Mouse (Mus musculus) lung, postnatal 25 days (tissue): ENCODE measurements around the gene Phospho1.

ENCODE experiments used
- DNase-seq: peaks from one replicate; pipeline ENCODE4 v3.0.0; 2022; ENCODE audit warnings: low spot score

Phospho1 gene

DNA sequence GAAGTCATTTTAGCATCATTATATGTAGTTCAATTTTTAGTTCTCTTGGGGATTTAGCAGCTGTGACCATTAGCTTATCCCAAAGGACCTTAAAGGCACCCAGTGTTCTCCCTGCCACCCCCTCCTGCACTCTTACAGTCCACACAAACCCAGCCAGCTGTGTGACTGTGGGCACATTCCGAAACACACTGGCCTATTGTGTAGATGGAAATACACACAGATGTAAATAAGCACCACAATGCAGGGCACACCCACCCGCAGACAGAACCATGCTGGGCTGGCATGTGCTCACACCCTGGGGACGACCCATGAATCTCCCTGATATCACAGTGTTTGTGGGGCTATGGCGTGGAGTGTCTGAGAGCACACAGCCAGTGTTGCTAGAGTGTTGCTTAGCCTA, 12.1 kb upstream of the Phospho1 start:
- DNase-seq: no peak

GRCm38 (mm10) chr11:95814101-95814500, 10.2 kb upstream of the Phospho1 start:
- DNase-seq: no peak

- DNase-seq: no peak
These were observed 9.4 kb upstream of the Phospho1 start for GRCm38 (mm10) chr11:95814857-95815256.

DNA sequence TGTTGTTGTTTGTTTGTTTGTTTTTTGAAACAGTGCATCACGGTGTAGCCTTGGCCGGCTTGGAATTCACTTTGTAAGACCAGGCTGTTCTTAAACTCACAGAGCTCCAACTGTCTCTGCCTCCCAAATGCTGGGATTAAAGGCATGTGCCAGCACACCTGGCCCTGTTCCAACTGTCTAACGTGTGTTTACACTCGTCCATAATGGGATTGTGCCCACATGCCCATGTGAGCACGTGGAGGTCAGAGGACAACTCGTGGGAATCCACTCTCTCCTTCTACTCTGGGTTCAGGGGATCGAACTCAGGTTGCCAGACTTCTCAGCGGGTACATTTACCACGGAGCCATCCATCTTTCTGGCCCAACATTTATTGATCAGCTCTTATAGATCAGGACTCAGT, 8.9 kb upstream of the Phospho1 start:
- no peak for DNase-seq

DNA sequence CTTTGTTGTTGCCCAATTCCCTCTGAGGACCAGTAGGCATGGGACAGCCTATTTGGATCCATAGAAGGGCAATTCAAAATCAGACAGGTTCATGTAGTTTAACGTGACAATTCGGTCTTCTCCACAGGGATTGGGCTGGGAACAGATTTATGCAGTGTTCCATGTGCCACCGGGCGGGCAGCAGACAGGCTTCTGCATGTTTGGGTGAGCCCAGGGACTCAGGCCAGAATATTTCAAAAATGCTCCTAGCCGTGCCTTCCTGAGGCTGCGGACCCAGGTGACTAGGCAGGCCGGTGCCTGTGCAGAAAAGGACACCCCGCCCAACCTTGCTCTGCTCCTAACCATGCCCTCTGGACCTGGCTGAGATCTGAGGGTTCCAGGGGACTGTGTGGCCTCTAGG, 5.2 kb upstream of the Phospho1 start:
- DNase-seq: no peak

DNA sequence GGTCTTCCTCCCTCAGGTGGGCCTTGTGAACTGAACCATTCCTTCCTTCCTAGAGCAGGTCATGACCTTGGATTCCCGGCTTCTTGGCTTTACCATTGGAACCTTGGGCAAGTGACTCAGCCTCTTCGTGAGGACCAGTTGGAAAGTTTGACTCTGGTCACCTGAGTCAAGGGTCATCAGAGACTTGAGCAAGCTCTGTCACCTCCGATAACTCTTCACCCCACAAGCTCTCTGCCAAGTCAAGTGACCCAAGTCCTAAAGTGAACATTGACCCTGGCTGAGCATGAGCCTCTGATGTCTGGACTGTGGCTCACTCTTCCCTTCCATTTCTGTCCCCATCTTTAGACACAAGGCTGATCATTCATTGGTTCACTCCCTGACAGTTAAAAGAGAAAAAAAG, 2.8 kb upstream of the Phospho1 start:
- no peak for DNase-seq

- no peak for DNase-seq
These were observed 1.9 kb upstream of the Phospho1 start for GRCm38 (mm10) chr11:95822437-95822836.

GRCm38 (mm10) chr11:95824877-95825243, 561 bp downstream of the Phospho1 start:
- peak; percentile 56 for DNase-seq

- DNase-seq: no peak
These were observed 1.3 kb downstream of the Phospho1 start for GRCm38 (mm10) chr11:95825625-95826024.

DNA sequence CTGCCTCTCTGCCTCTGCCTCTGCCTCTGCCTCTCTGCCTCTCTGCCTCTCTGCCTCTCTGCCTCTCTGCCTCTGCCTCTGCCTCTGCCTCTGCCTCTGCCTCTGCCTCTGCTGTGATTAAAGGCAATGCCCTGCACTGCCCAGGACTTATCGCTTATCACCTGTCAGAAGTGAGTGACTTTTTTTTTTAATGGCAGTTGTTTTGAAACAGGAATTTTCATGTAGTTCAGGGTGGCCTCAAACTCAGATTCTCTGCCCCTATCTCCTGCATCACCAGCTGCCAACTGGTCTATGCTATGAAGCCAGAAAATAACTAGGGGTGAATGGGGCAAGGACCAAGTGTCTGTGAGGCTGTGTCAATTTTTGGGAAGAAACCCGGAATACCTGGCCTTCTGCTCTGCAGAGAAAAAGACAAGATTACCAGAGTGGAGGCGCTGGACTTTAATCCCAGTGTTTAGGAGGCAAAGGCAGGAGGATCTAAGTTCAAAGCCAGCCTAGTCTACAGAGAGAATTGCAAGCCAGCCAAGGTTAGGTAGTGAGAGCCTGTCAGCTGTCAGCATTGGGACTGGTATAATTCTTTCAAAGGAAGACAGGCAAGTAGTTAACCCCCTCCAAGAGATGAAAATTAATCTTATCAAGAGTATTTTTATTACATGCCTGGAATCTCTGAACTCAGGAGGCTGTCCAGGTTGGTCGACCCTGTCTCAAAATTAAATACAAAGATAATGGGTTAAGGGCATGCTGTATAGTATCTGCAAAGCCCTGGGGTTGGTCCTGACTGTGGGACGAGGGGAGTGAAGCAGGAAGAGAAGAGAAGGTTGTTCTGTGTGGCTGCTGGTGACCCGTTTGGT, 2.2 kb downstream of the Phospho1 start:
- DNase-seq: no peak

DNA sequence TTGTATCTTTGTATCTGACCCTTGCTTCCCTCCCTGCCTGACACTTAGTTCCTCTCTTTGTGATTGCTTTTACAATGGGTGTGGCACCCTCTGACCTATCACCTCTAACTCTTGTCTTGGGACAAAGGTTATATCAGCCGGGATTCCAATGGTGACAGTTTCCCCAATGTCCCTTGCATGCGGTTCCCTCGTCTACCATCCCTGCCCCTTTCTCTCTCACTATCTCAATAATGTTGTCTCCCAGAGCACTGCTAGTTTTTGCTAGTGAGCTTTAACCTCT, 2.8 kb downstream of the Phospho1 start:
- no peak for DNase-seq

GRCm38 (mm10) chr11:95827464-95828085, 3.3 kb downstream of the Phospho1 start:
- DNase-seq: peak; percentile 78

DNA sequence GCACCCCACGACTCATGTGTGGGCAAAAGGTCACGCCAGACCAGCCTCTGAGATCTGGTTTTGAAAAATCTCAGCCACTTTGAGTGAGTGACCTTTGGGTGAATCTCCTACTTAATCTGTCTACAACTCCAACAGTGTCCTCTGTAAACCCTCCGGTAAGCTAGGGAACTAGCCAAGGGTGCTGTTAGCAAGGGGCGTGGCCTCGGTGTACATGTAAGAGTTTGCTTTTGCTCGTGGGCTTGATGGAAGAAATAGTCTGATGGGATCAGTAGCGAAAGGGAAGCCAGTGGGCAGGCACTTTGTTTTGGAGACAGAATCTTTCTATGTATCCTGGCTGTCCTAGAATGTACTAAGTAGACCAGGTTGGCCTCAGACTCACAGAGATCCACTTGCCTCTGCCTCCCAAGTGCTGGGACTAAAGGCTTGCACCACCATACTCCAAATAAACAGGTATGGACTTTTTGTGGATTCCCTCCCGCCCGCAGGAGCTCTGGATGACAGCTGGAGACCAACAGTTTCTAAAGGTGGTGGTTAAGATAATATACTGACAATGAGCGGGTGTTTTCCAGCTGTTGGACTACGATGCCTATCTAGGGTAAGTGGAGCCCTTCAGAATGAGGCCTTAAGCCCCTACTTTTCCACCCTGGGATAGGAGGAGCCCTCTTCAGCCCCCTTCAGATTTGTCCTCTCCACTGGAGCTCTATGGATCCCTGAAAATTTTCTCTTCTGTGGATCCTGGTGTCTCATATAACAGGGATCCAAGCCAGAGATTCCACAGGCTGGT, 4.1 kb downstream of the Phospho1 start:
- DNase-seq: no peak

DNA sequence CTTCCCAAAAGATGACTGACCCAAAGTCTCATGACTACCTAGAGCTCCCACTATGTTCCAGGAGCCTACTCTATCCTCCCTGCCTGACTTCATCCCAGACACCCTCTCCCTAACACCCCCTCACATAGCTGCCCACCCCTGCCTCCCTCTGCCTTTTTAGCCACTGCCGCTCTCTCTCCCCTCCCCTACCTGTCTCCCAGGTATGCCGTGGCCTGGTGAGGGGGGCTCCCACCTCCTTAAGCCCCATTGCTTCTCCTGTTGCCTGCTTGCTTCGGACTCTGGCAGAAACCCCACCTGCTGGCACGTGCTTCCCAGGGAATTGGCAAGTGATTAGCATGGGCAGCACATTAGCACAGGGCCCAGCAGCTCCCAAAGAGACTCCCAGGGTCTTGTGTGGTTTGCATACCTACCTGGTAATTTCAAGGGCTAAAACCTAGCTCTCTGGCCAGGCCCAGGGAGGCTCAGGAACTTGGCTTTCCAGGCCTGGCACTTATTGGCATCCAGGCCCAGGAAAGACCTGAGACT, 5.3 kb downstream of the Phospho1 start:
- DNase-seq: no peak

DNA sequence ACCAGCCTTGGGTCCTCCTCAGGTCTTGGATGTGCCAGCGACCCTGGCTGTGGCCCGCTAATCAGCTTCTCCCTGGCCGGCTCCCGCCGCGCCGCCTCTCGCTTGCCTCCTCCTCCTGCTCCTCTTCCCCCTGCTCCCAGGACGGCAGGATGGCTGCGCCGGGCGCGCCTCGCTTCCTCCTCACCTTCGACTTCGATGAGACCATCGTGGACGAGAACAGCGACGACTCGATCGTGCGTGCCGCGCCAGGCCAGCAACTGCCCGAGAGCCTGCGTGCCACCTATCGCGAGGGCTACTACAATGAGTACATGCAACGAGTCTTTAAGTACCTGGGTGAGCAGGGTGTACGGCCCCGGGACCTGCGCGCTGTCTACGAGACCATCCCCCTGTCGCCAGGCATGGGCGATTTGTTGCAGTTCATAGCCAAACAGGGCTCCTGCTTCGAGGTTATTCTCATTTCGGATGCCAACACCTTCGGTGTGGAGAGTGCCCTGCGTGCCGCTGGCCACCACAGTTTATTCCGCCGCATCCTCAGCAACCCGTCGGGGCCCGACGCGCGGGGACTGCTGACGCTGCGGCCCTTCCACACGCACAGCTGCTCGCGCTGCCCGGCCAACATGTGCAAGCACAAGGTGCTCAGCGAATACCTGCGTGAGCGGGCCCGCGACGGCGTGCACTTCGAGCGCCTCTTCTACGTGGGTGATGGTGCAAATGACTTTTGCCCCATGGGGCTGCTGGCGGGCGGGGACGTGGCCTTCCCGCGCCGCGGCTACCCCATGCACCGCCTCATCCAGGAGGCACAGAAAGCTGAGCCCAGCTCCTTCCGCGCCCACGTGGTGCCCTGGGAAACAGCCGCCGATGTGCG, 6.3 kb downstream of the Phospho1 start:
- DNase-seq: no peak

DNA sequence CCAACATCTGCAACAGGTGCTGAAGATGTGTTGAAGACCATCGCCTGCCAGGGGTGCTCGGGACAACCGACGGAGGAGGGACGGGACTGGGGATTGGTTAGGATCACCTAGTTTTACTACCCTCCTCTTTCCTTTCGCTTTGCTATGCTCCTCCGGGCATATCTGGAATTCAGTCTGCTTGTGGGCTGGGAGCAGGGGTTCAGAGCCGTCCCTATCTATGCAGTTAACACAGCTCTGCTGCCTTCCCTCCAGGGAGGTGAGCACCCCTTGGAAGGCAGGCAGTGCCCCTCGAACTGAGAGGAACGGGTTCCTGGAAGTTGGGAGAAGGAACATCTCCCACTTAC, 6.9 kb downstream of the Phospho1 start:
- DNase-seq: no peak

DNA sequence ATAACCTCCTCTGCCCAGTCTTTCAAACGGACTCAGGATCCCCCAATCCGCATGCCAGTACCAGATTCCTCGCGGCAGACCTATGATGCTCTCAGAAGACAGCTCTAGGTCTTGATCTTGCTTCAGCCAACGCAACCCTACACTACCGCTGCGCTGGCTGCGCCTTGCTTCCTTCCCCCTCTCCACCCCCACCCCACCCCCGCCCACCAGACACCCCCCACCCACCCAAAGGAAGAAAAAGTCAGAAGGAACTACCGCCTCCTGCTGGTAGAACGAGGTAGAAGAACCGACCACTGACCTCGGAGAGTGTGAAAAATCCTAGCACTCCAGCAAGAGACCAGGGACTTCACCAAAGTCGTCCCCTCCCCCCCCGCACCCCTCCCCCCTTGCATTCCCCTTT, 7.3 kb downstream of the Phospho1 start:
- DNase-seq: no peak

DNA sequence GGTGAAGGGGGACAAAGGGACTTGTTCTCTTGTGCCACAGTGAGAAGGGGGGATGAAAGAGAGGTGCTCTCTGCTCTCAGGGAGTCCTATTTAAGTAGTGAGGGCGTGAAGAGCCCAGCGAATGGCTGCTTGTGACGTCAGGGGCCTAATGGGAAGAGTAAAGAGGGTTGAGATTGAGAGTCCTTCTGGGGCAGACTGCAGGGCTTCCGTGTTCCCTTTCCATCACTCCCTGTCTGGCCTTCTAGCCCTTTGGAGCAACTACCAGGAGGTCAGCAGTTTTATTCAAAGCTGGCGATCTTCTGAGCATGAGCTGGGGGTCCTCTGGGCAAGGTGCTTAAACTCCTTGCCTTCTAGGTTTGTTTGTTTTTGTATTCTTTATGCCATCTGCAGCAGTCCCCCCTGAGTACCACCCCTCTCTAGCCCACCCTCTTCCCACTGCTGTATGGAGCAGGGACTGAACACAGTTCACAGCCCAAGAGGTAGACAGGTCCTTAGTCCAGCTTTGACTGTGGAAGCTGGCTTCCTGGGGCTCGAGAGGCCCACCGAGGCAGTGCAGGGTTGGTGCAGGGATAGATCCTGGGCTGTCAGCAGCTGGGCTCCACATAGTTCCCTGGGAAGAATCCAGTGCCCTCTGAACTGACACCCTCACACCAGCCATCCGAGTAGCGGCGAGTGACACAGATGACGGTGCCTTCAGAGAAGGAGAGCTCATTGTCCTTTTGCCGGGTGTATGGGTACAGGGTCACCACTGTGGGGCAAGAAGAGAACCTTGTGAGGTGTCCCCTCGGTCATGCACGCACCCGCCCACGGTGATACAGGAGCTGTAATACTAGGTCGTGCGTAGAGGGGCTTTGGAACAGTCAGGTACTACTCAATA, 8.1 kb downstream of the Phospho1 start:
- no peak for DNase-seq

GRCm38 (mm10) chr11:95833006-95833570, 8.8 kb downstream of the Phospho1 start:
- no peak for DNase-seq

GRCm38 (mm10) chr11:95833631-95834142, 9.4 kb downstream of the Phospho1 start:
- no peak for DNase-seq
